Mouse (Mus musculus) E14TG2a.4 (cell line): Measurements from ENCODE around the gene Slc16a12.

Source experiments
- CTCF ChIP-seq: conservative IDR thresholded peaks from 2 replicates; pipeline ENCODE4 v1.5.1; 2014; ENCODE audit warnings: low read length
- NANOG ChIP-seq: IDR thresholded peaks from 2 replicates; pipeline ENCODE4 v1.6.1; 2014; ENCODE audit warnings: borderline replicate concordance, low read length, mixed read lengths
- POU5F1 ChIP-seq: IDR thresholded peaks from 2 replicates; pipeline ENCODE4 v1.6.1; 2014; ENCODE audit warnings: low read length, borderline replicate concordance

- TF ChIP-seq CTCF (no peak), POU5F1 (no peak), NANOG (no peak)
Measured at GRCm38 (mm10) chr19:34707571-34707970, 39.5 kb downstream of the Slc16a12 start.
